Mouse (Mus musculus) left cerebral cortex, postnatal 14 days (tissue): ENCODE results near the gene Gm47289. TPM values are rescaled to one million over a fixed set of nuclear protein-coding genes. Genes with fewer than 3 reads are reported as not detected.
A peak's percentile ranks its signal among the peaks of the same experiment; 100 is the strongest.

ENCODE experiments used
- DNase-seq, 2 experiments: peaks; one replicate each; pipeline ENCODE4 v3.0.0; 2021 to 2022; ENCODE audit warnings: low spot score in 2 of 2, mixed read lengths in 1 of 2
- intact Hi-C: fragments of 180-260 bp; cut with DNase I; formaldehyde crosslinking; loops from one replicate; pipeline ENCODE4 v1.15.1; 2025
- total RNA-seq, 2 experiments: library from RNA; stranded (reverse); gene quantifications; 2 replicates each; pipeline ENCODE4 v1.2.3; 2021

Gm47289 gene
- total RNA-seq, 2 experiments from 2014 or later, result not detected

GRCm38 (mm10) chr9:119155826-119156225 lies 3.1 kb upstream of the Gm47289 start:
- DNase-seq, result no peak
- intact Hi-C loops, result loop anchor here (5.0 kb wide), 1 partner anchor 271 kb away; no protein-coding TSS in a partner anchor

- DNase-seq, result peak; percentile 70 to 77
- intact Hi-C loops, result loop anchor here (5.0 kb wide), 1 partner anchor 271 kb away; no protein-coding TSS in a partner anchor
These were observed 2.4 kb upstream of the Gm47289 start, which contains the start of gene Acaa1b for GRCm38 (mm10) chr9:119156278-119157201. Acaa1b (minus strand) TSS chr9:119157093.

- no peak for DNase-seq
- intact Hi-C loops, result no loop called here
These were observed 1.7 kb downstream of the Gm47289 start for GRCm38 (mm10) chr9:119160689-119161088.

GRCm38 (mm10) chr9:119164743-119165142 lies 5.8 kb downstream of the Gm47289 start:
- intact Hi-C loops, result no loop called here
- DNase-seq, result no peak

- DNase-seq, result no peak
- intact Hi-C loops, result no loop called here
These were observed 6.6 kb downstream of the Gm47289 start for GRCm38 (mm10) chr9:119165548-119165947.

GRCm38 (mm10) chr9:119167608-119168007 lies 8.6 kb downstream of the Gm47289 start:
- no peak for DNase-seq
- intact Hi-C loops, result no loop called here

GRCm38 (mm10) chr9:119179292-119179691 lies 20.3 kb downstream of the Gm47289 start:
- no peak for DNase-seq
- intact Hi-C loops, result no loop called here

- peak in 1 of 2 experiments; percentile 43 for DNase-seq
- intact Hi-C loops, result no loop called here
These were observed 22.3 kb downstream of the Gm47289 start for GRCm38 (mm10) chr9:119181241-119181728.

GRCm38 (mm10) chr9:119192202-119192990 lies 33.4 kb downstream of the Gm47289 start:
- intact Hi-C loops, result no loop called here
- peak in 1 of 2 experiments; percentile 16 for DNase-seq

- intact Hi-C loops, result no loop called here
- no peak for DNase-seq
These were observed 40.3 kb downstream of the Gm47289 start for GRCm38 (mm10) chr9:119199151-119199861.

- intact Hi-C loops, result no loop called here
- no peak for DNase-seq
These were observed 42.7 kb downstream of the Gm47289 start for GRCm38 (mm10) chr9:119201653-119202052.

- DNase-seq, result no peak
- intact Hi-C loops, result no loop called here
These were observed 44.7 kb downstream of the Gm47289 start for GRCm38 (mm10) chr9:119203617-119204016.

GRCm38 (mm10) chr9:119205756-119206155 lies 46.8 kb downstream of the Gm47289 start:
- intact Hi-C loops, result no loop called here
- DNase-seq, result no peak

GRCm38 (mm10) chr9:119206666-119207065 lies 47.7 kb downstream of the Gm47289 start:
- intact Hi-C loops, result no loop called here

GRCm38 (mm10) chr9:119207113-119207512 lies 48.2 kb downstream of the Gm47289 start:
- DNase-seq, result no peak
- intact Hi-C loops, result no loop called here

More at GRCm38 (mm10) chr9:119206666-119207065, 47.7 kb downstream of the Gm47289 start:
- DNase-seq, result no peak

GRCm38 (mm10) chr9:119208998-119209397 lies 50.0 kb downstream of the Gm47289 start, which contains the start of gene Slc22a13:
Slc22a13 (minus strand) TSS chr9:119209098.
- intact Hi-C loops, result no loop called here
- DNase-seq, result no peak
